Mouse (Mus musculus) liver, embryonic 14.5 days (tissue): ENCODE results near the gene Ccdc71.

Experiments
- CTCF ChIP-seq: IDR thresholded peaks from 2 replicates; pipeline ENCODE4 v1.5.1; 2016; ENCODE audit warnings: antibody characterized with exemption, low read depth, control low read depth
- EP300 ChIP-seq: IDR thresholded peaks from 2 replicates; pipeline ENCODE4 v1.6.1; 2016; ENCODE audit warnings: antibody characterized with exemption, low read depth

- TF ChIP-seq CTCF (0 out of 2 replicates have a peak, but pooled peaks have one; percentile 7), EP300 (peak; percentile 35; the same call in 1 of the 2 replicates)
These were observed 9.2 kb upstream of the Ccdc71 start for GRCm38 (mm10) chr9:108451170-108451493.
